Mouse (Mus musculus): ENCODE measurements at regions not wholly inside any gene's neighbourhood (a gene's known extent, or its start where the extent isn't known, plus 50 kb on each side); places are given as distances from the start of the nearest gene placed in this dataset.
"Not testable (repeated sequence)": the region's sequence is repeated elsewhere in the genome, so short reads cannot be mapped to it uniquely, and the experiment has no call there.

- DNase-seq (ENCODE audit: low spot score in 2 of 2), result no peak
These were observed 52.3 kb upstream of the Gm10985 start for GRCm38 (mm10) chr3:53792541-53792940.

GRCm38 (mm10) chr3:53789706-53790105 is 55.2 kb upstream of the Gm10985 start:
- DNase-seq (ENCODE audit: low spot score in 2 of 2), result no peak

GRCm38 (mm10) chr3:53785201-53785600 is 59.7 kb upstream of the Gm10985 start:
- DNase-seq (ENCODE audit: low spot score in 2 of 2), result no peak

GRCm38 (mm10) chr3:53776668-53777067 is 68.2 kb upstream of the Gm10985 start:
- DNase-seq (ENCODE audit: low spot score in 2 of 2), result no peak

- DNase-seq (ENCODE audit: low spot score in 2 of 2), result no peak
These were observed 77.3 kb upstream of the Gm10985 start for GRCm38 (mm10) chr3:53767601-53768000.

GRCm38 (mm10) chr3:53763981-53764380 is 80.9 kb upstream of the Gm10985 start:
- no peak for DNase-seq (ENCODE audit: low spot score in 2 of 2)

- no peak for DNase-seq (ENCODE audit: low spot score in 2 of 2)
These were observed 83.3 kb upstream of the Gm10985 start for GRCm38 (mm10) chr3:53761514-53762075.

GRCm38 (mm10) chr3:53756115-53756853 is 88.6 kb upstream of the Gm10985 start:
- no peak for DNase-seq (ENCODE audit: low spot score in 2 of 2)

- no peak for DNase-seq (ENCODE audit: low spot score in 2 of 2)
These were observed 80.0 kb upstream of the Frem2 start for GRCm38 (mm10) chr3:53737161-53737560.

GRCm38 (mm10) chr3:53735607-53736006 is 78.5 kb upstream of the Frem2 start:
- not testable (repeated sequence) for DNase-seq (ENCODE audit: low spot score in 2 of 2)

GRCm38 (mm10) chr3:53735147-53735546 is 78.0 kb upstream of the Frem2 start:
- no peak for DNase-seq (ENCODE audit: low spot score in 2 of 2)

- no peak for DNase-seq (ENCODE audit: low spot score in 2 of 2)
These were observed 73.3 kb upstream of the Frem2 start for GRCm38 (mm10) chr3:53730440-53730839.

- DNase-seq (ENCODE audit: low spot score in 2 of 2), result peak; percentile 31 to 51
These were observed 72.7 kb upstream of the Frem2 start for GRCm38 (mm10) chr3:53729810-53730209.

GRCm38 (mm10) chr3:53729131-53729530 is 72.0 kb upstream of the Frem2 start:
- no peak for DNase-seq (ENCODE audit: low spot score in 2 of 2)

- no peak for DNase-seq (ENCODE audit: low spot score in 2 of 2)
These were observed 70.6 kb upstream of the Frem2 start for GRCm38 (mm10) chr3:53727737-53728136.

- DNase-seq (ENCODE audit: low spot score in 2 of 2), result no peak
These were observed 49.9 kb upstream of the Frem2 start for GRCm38 (mm10) chr3:53707101-53707500.
